Mouse (Mus musculus): ENCODE results near the gene Cuedc1.
"Not testable (repeated sequence)": the region's sequence is repeated elsewhere in the genome, so short reads cannot be mapped to it uniquely, and the experiment has no call there.

Cuedc1 gene

GRCm38 (mm10) chr11:88204593-88205368, 106.9 kb downstream of the Cuedc1 start:
- Histone ChIP-seq H3K4me1 (replicated peaks; ENCODE audit: low read depth, low read length) (peaks cover 29% of the 10 kb centered on the region), H3K27me3 (ENCODE audit: insufficient read depth, low read length) (peaks cover 27% of the 10 kb centered on the region), H3K4me3 (replicated peaks; ENCODE audit: low read length) (peak overlapping the region; percentile 96), H3K36me3 (ENCODE audit: insufficient read depth, low read length) (peaks cover 32% of the 10 kb centered on the region), H3K9me3 (ENCODE audit: low read length) (no peaks in the 10 kb centered on the region)
- TF ChIP-seq NANOG (IDR thresholded peaks at IDR 0.05; ENCODE audit: borderline replicate concordance, low read length) (no peak), POU5F1 (IDR thresholded peaks at IDR 0.05; ENCODE audit: borderline replicate concordance, low read length) (no peak), CTCF (conservative IDR thresholded peaks at IDR 0.05; ENCODE audit: low read length) (no peak)

GRCm38 (mm10) chr11:88206576-88206975, 108.7 kb downstream of the Cuedc1 start:
- not testable (repeated sequence) for H3K4me3 ChIP-seq (replicated peaks; ENCODE audit: low read length)

GRCm38 (mm10) chr11:88207697-88208096, 109.8 kb downstream of the Cuedc1 start:
- TF ChIP-seq CTCF (conservative IDR thresholded peaks at IDR 0.05; ENCODE audit: low read length), result no peak
- no peak for TF ChIP-seq NANOG (IDR thresholded peaks at IDR 0.05; ENCODE audit: borderline replicate concordance, low read length)
- no peak for TF ChIP-seq POU5F1 (IDR thresholded peaks at IDR 0.05; ENCODE audit: borderline replicate concordance, low read length)
- no peak overlapping the region for H3K4me3 ChIP-seq (replicated peaks; ENCODE audit: low read length)
- no peaks in the 10 kb centered on the region for H3K9me3 ChIP-seq (ENCODE audit: low read length)
- peaks cover 54% of the 10 kb centered on the region for H3K36me3 ChIP-seq (ENCODE audit: insufficient read depth, low read length)
- H3K4me1 ChIP-seq (replicated peaks; ENCODE audit: low read depth, low read length), result peaks cover 18% of the 10 kb centered on the region
- peaks cover 5% of the 10 kb centered on the region for H3K27me3 ChIP-seq (ENCODE audit: insufficient read depth, low read length)

More at GRCm38 (mm10) chr11:88206576-88206975, 108.7 kb downstream of the Cuedc1 start:
- H3K27me3 ChIP-seq (ENCODE audit: insufficient read depth, low read length); H3K9me3 ChIP-seq (ENCODE audit: low read length): not testable (repeated sequence)
- H3K4me1 ChIP-seq (replicated peaks; ENCODE audit: low read depth, low read length), result peaks cover 24% of the 10 kb centered on the region
- peaks cover 50% of the 10 kb centered on the region for H3K36me3 ChIP-seq (ENCODE audit: insufficient read depth, low read length)

- Histone ChIP-seq H3K9me3 (ENCODE audit: low read length) (no peaks in the 10 kb centered on the region), H3K27me3 (ENCODE audit: insufficient read depth, low read length) (0 out of 2 replicates have a peak, but pooled peaks cover 7% of the 10 kb centered on the region)
- TF ChIP-seq POU5F1 (IDR thresholded peaks at IDR 0.05; ENCODE audit: borderline replicate concordance, low read length) (no peak), CTCF (conservative IDR thresholded peaks at IDR 0.05; ENCODE audit: low read length) (no peak)
These were observed 114.1 kb downstream of the Cuedc1 start for GRCm38 (mm10) chr11:88211824-88212582.

GRCm38 (mm10) chr11:88213757-88214156, 115.9 kb downstream of the Cuedc1 start:
- Histone ChIP-seq H3K36me3 (ENCODE audit: insufficient read depth, low read length) (peaks cover 32% of the 10 kb centered on the region), H3K4me3 (replicated peaks; ENCODE audit: low read length) (no peak overlapping the region), H3K27me3 (ENCODE audit: insufficient read depth, low read length) (peaks cover 12% of the 10 kb centered on the region; the same call in 1 of the 2 replicates), H3K4me1 (replicated peaks; ENCODE audit: low read depth, low read length) (peaks cover 32% of the 10 kb centered on the region), H3K9me3 (ENCODE audit: low read length) (no peaks in the 10 kb centered on the region)
- TF ChIP-seq CTCF (conservative IDR thresholded peaks at IDR 0.05; ENCODE audit: low read length), result no peak
- TF ChIP-seq POU5F1 (IDR thresholded peaks at IDR 0.05; ENCODE audit: borderline replicate concordance, low read length), result no peak
- no peak for TF ChIP-seq NANOG (IDR thresholded peaks at IDR 0.05; ENCODE audit: borderline replicate concordance, low read length)

More at GRCm38 (mm10) chr11:88211824-88212582, 114.1 kb downstream of the Cuedc1 start:
- peaks cover 50% of the 10 kb centered on the region for H3K36me3 ChIP-seq (ENCODE audit: insufficient read depth, low read length)
- H3K4me1 ChIP-seq (replicated peaks; ENCODE audit: low read depth, low read length), result peaks cover 32% of the 10 kb centered on the region
- H3K4me3 ChIP-seq (replicated peaks; ENCODE audit: low read length), result no peak overlapping the region

GRCm38 (mm10) chr11:88214881-88215831, 117.3 kb downstream of the Cuedc1 start:
- peak overlapping the region; percentile 55 for H3K4me3 ChIP-seq (replicated peaks; ENCODE audit: low read length)
- peaks cover 12% of the 10 kb centered on the region; the same call in 1 of the 2 replicates for H3K27me3 ChIP-seq (ENCODE audit: insufficient read depth, low read length)
- peaks cover 18% of the 10 kb centered on the region for H3K36me3 ChIP-seq (ENCODE audit: insufficient read depth, low read length)
- peaks cover 32% of the 10 kb centered on the region for H3K4me1 ChIP-seq (replicated peaks; ENCODE audit: low read depth, low read length)
- TF ChIP-seq NANOG (IDR thresholded peaks at IDR 0.05; ENCODE audit: borderline replicate concordance, low read length) (no peak), POU5F1 (IDR thresholded peaks at IDR 0.05; ENCODE audit: borderline replicate concordance, low read length) (no peak), CTCF (conservative IDR thresholded peaks at IDR 0.05; ENCODE audit: low read length) (no peak)
- no peaks in the 10 kb centered on the region for H3K9me3 ChIP-seq (ENCODE audit: low read length)

GRCm38 (mm10) chr11:88216231-88216685, 118.4 kb downstream of the Cuedc1 start:
- Histone ChIP-seq H3K9me3 (ENCODE audit: low read length) (no peaks in the 10 kb centered on the region), H3K36me3 (ENCODE audit: insufficient read depth, low read length) (peaks cover 7% of the 10 kb centered on the region), H3K4me3 (replicated peaks; ENCODE audit: low read length) (no peak overlapping the region), H3K4me1 (replicated peaks; ENCODE audit: low read depth, low read length) (peaks cover 32% of the 10 kb centered on the region), H3K27me3 (ENCODE audit: insufficient read depth, low read length) (peaks cover 12% of the 10 kb centered on the region; the same call in 1 of the 2 replicates)
- TF ChIP-seq POU5F1 (IDR thresholded peaks at IDR 0.05; ENCODE audit: borderline replicate concordance, low read length) (no peak), CTCF (conservative IDR thresholded peaks at IDR 0.05; ENCODE audit: low read length) (peak; percentile 99), NANOG (IDR thresholded peaks at IDR 0.05; ENCODE audit: borderline replicate concordance, low read length) (no peak)

All from E14TG2a.4 (cell line).